Mouse (Mus musculus): ENCODE measurements at regions not wholly inside any gene's neighbourhood (a gene's known extent, or its start where the extent isn't known, plus 50 kb on each side); places are given as distances from the start of the nearest gene placed in this dataset.

DNA sequence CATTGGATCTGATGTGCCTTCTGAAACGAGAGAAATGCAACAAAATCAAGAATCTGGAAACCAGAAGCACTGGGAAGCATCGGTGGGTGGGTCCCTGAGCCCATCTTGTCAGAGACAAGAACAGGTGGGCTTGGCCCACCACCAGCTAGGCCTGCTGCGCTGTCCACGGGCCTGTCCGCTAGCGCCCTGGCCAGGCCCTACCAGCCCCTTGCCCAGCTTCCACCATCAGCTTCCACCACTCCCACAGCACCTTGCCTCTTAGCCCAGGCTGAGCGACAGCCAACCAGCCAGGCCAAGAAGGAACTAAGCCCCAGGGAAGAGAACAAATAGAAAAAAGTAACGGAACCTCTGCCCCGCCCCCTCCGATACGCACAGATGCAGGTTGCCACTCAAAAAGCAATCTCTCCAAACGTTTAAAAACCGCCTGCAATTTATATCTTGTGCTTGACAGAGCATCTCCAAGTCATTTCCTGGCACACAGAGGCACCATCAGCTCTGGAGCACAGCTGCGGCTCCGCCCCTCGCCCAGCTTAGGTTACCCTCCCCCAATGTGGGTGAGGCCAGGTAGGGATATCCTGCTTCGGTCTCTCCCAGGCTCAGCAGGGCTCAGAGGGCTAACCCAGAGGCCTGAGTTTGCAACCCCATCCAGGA lies 95.1 kb upstream of the Csf3r start:
- no peaks in the 10 kb centered on the region for H3K36me3 ChIP-seq (ENCODE audit: control insufficient read depth, insufficient read depth)
- H3ac ChIP-seq (ENCODE audit: control insufficient read depth, insufficient read length), result no peak overlapping the region
- no peak for TF ChIP-seq TCF12 (IDR thresholded peaks at IDR 0.05; ENCODE audit: insufficient read depth, poor library complexity, severe bottlenecking)
- no peak for TF ChIP-seq CEBPB (IDR thresholded peaks at IDR 0.05; ENCODE audit: insufficient read depth, poor library complexity, severe bottlenecking)
- TF ChIP-seq REST (IDR thresholded peaks at IDR 0.05; ENCODE audit: insufficient read depth, insufficient read length), result no peak
- no peak for TF ChIP-seq MAX (IDR thresholded peaks at IDR 0.05; ENCODE audit: low read depth)
- TF ChIP-seq SRF (IDR thresholded peaks at IDR 0.05; ENCODE audit: control insufficient read depth, insufficient read length, low read depth), result no peak
- no peak for TF ChIP-seq E2F4 (IDR thresholded peaks at IDR 0.05; ENCODE audit: insufficient read depth)
- no peak for TF ChIP-seq POLR2AphosphoS2 (IDR thresholded peaks at IDR 0.05; ENCODE audit: insufficient read length, low read depth)
- H3K4me2 ChIP-seq (ENCODE audit: low read depth), result no peak overlapping the region
- peaks cover 68% of the 10 kb centered on the region for H3K27me3 ChIP-seq (ENCODE audit: control insufficient read depth, insufficient read depth, insufficient read length)
- H3K4me3 ChIP-seq, result no peak overlapping the region
- no peaks in the 10 kb centered on the region for H3K79me2 ChIP-seq (ENCODE audit: control insufficient read depth, insufficient read depth)

- Histone ChIP-seq H3K4me2 (ENCODE audit: low read depth) (no peak overlapping the region), H3K4me3 (no peak overlapping the region), H3K27me3 (ENCODE audit: control insufficient read depth, insufficient read depth, insufficient read length) (peaks cover 58% of the 10 kb centered on the region), H3K79me2 (ENCODE audit: control insufficient read depth, insufficient read depth) (no peaks in the 10 kb centered on the region), H3K36me3 (ENCODE audit: control insufficient read depth, insufficient read depth) (no peaks in the 10 kb centered on the region), H3ac (ENCODE audit: control insufficient read depth, insufficient read length) (no peak overlapping the region)
- TF ChIP-seq E2F4 (IDR thresholded peaks at IDR 0.05; ENCODE audit: insufficient read depth) (no peak), TCF12 (IDR thresholded peaks at IDR 0.05; ENCODE audit: insufficient read depth, poor library complexity, severe bottlenecking) (no peak), MAX (IDR thresholded peaks at IDR 0.05; ENCODE audit: low read depth) (no peak), MYOG (IDR thresholded peaks at IDR 0.05; ENCODE audit: control insufficient read depth in 1 of 3, insufficient read depth in 1 of 3, insufficient read length in 2 of 3, low read depth in 2 of 3) (no peak), POLR2A (IDR thresholded peaks at IDR 0.05; ENCODE audit: insufficient read length, low read depth) (no peak), MYOD1 (IDR thresholded peaks at IDR 0.05; ENCODE audit: control insufficient read depth in 1 of 3, insufficient read length in 2 of 3, low read depth in 2 of 3) (no peak), TCF3 (IDR thresholded peaks at IDR 0.05; ENCODE audit: insufficient read length, low read depth) (no peak), POLR2AphosphoS2 (IDR thresholded peaks at IDR 0.05; ENCODE audit: insufficient read length, low read depth) (no peak)
Observed at GRCm38 (mm10) chr4:125930764-125931163, 93.6 kb upstream of the Csf3r start.

DNA sequence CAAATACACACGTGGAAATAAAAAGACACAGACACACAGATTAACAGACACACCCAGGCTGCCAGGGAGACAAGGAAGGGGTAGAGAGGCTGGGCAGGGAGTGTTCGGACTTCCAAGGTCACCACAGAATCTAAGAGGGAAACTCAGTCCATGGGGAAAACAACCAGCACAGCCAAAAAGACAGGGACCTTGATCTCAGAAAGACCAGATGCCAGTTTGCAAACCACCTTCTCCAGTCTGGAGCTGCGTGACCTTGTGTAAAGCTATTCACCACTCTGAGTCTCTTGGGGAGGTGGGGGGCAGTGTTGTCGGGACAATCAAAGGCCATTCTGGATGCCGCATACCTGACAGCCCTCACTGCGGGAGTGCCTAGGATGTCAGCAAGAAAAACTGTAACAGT lies 93.0 kb upstream of the Csf3r start:
- no peak overlapping the region for H3K4me3 ChIP-seq
- TF ChIP-seq TCF12 (IDR thresholded peaks at IDR 0.05; ENCODE audit: insufficient read depth, poor library complexity, severe bottlenecking) (no peak), MAX (IDR thresholded peaks at IDR 0.05; ENCODE audit: low read depth) (no peak), CEBPB (IDR thresholded peaks at IDR 0.05; ENCODE audit: insufficient read depth, poor library complexity, severe bottlenecking) (no peak), TCF3 (IDR thresholded peaks at IDR 0.05; ENCODE audit: insufficient read length, low read depth) (no peak), USF1 (IDR thresholded peaks at IDR 0.05; ENCODE audit: low read depth) (no peak), E2F4 (IDR thresholded peaks at IDR 0.05; ENCODE audit: insufficient read depth) (no peak), POLR2AphosphoS2 (IDR thresholded peaks at IDR 0.05; ENCODE audit: insufficient read length, low read depth) (no peak), MYOD1 (IDR thresholded peaks at IDR 0.05; ENCODE audit: control insufficient read depth in 1 of 3, insufficient read length in 2 of 3, low read depth in 2 of 3) (no peak), MYOG (IDR thresholded peaks at IDR 0.05; ENCODE audit: control insufficient read depth in 1 of 3, insufficient read depth in 1 of 3, insufficient read length in 2 of 3, low read depth in 2 of 3) (no peak), POLR2A (IDR thresholded peaks at IDR 0.05; ENCODE audit: insufficient read length, low read depth) (no peak)
- no peak overlapping the region for H3K4me2 ChIP-seq (ENCODE audit: low read depth)
- no peaks in the 10 kb centered on the region for H3K79me2 ChIP-seq (ENCODE audit: control insufficient read depth, insufficient read depth)
- peaks cover 52% of the 10 kb centered on the region for H3K27me3 ChIP-seq (ENCODE audit: control insufficient read depth, insufficient read depth, insufficient read length)
- H3K36me3 ChIP-seq (ENCODE audit: control insufficient read depth, insufficient read depth), result no peaks in the 10 kb centered on the region
- no peak overlapping the region for H3ac ChIP-seq (ENCODE audit: control insufficient read depth, insufficient read length)

DNA sequence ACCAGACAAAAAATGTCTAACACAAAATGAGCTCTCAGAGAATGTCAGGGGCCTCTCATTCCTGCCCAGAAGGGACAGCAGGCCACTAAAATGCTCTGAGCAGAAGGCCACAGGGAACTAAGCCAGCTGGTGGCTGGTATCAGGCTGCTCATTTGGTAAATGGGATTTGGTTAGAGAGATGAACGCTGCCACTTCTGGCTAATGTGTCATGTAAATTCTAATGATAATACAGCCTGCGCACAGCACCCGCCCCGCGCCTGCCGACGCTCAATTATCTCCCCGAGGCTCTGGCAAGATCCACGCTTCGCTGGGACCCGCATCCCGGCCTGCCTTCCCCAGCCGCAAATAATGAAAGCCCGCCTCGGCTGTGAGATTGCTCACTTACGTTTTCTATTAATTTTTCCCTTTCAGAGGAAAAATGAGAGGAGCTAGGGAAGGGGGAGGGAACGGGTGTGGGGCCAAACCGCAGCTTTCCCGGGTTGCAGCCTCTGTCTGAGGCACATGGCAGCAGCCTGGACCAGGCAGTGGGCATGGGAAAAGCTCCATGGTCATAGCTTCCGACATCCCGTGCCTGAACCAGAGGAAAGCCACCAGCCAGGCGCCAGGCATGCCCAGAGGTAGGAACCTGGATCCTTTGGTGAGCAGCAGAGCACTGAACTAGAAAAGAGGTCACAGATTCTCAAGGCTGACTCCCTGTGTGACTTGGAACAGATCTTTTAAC lies 92.2 kb upstream of the Csf3r start:
- no peaks in the 10 kb centered on the region for H3K36me3 ChIP-seq (ENCODE audit: control insufficient read depth, insufficient read depth)
- no peaks in the 10 kb centered on the region for H3K79me2 ChIP-seq (ENCODE audit: control insufficient read depth, insufficient read depth)
- peaks cover 51% of the 10 kb centered on the region for H3K27me3 ChIP-seq (ENCODE audit: control insufficient read depth, insufficient read depth, insufficient read length)
- H3K4me3 ChIP-seq, result no peak overlapping the region
- H3K4me2 ChIP-seq (ENCODE audit: low read depth), result no peak overlapping the region
- no peak overlapping the region for H3ac ChIP-seq (ENCODE audit: control insufficient read depth, insufficient read length)
- TF ChIP-seq CEBPB (IDR thresholded peaks at IDR 0.05; ENCODE audit: insufficient read depth, poor library complexity, severe bottlenecking) (no peak), USF1 (IDR thresholded peaks at IDR 0.05; ENCODE audit: low read depth) (no peak), REST (IDR thresholded peaks at IDR 0.05; ENCODE audit: insufficient read depth, insufficient read length) (no peak), TCF12 (IDR thresholded peaks at IDR 0.05; ENCODE audit: insufficient read depth, poor library complexity, severe bottlenecking) (no peak), POLR2A (IDR thresholded peaks at IDR 0.05; ENCODE audit: insufficient read length, low read depth) (no peak), MYOD1 (IDR thresholded peaks at IDR 0.05; ENCODE audit: control insufficient read depth in 1 of 3, insufficient read length in 2 of 3, low read depth in 2 of 3) (no peak), E2F4 (IDR thresholded peaks at IDR 0.05; ENCODE audit: insufficient read depth) (no peak), SRF (IDR thresholded peaks at IDR 0.05; ENCODE audit: control insufficient read depth, insufficient read length, low read depth) (no peak), MAX (IDR thresholded peaks at IDR 0.05; ENCODE audit: low read depth) (no peak), POLR2AphosphoS2 (IDR thresholded peaks at IDR 0.05; ENCODE audit: insufficient read length, low read depth) (no peak), MYOG (IDR thresholded peaks at IDR 0.05; ENCODE audit: control insufficient read depth in 1 of 3, insufficient read depth in 1 of 3, insufficient read length in 2 of 3, low read depth in 2 of 3) (no peak), TCF3 (IDR thresholded peaks at IDR 0.05; ENCODE audit: insufficient read length, low read depth) (no peak)
